Mouse (Mus musculus): ENCODE results near the gene Slc35f1.

- TF ChIP-seq CTCF (IDR thresholded peaks at IDR 0.05) (no peak), EP300 (IDR thresholded peaks at IDR 0.05) (no peak)
Measured at GRCm38 (mm10) chr10:52690992-52691731, 829 bp downstream of the Slc35f1 start.
